Mouse (Mus musculus): ENCODE measurements at regions not wholly inside any gene's neighbourhood (a gene's known extent, or its start where the extent isn't known, plus 50 kb on each side); places are given as distances from the start of the nearest gene placed in this dataset.

GRCm38 (mm10) chr10:125798678-125799077 is 167.3 kb upstream of the Lrig3 start:
- no peak for ATAC-seq (ENCODE audit: insufficient number of reproducible peaks, insufficient read depth, low FRiP score, low TSS enrichment, low read depth)
- Histone ChIP-seq H3K9ac (peak overlapping the region; percentile 51; the same call in 1 of the 2 replicates), H3K4me3 (no peak overlapping the region), H3K9me3 (no peaks in the 10 kb centered on the region), H3K36me3 (no peaks in the 10 kb centered on the region), H3K4me2 (peak overlapping the region; percentile 34), H3K27ac (no peak overlapping the region), H3K4me1 (0 out of 2 replicates have a peak, but pooled peaks cover 5% of the 10 kb centered on the region), H3K27me3 (no peaks in the 10 kb centered on the region)
- WGBS, result 17% methylated on average over 13 of the region's 13 CpGs

- H3K9ac ChIP-seq, result no peak overlapping the region
- no peaks in the 10 kb centered on the region for H3K36me3 ChIP-seq
- no peak for ATAC-seq (ENCODE audit: insufficient number of reproducible peaks, insufficient read depth, low FRiP score, low TSS enrichment, low read depth)
- no peaks in the 10 kb centered on the region for H3K27me3 ChIP-seq
- no peak overlapping the region for H3K27ac ChIP-seq
- 78% methylated on average over 2 of the region's 2 CpGs for WGBS
- no peak overlapping the region for H3K4me3 ChIP-seq
- no peak overlapping the region for H3K4me2 ChIP-seq
- H3K9me3 ChIP-seq, result no peaks in the 10 kb centered on the region
- H3K4me1 ChIP-seq, result 0 out of 2 replicates have a peak, but pooled peaks cover 5% of the 10 kb centered on the region
Observed at GRCm38 (mm10) chr10:125800572-125801114, 165.3 kb upstream of the Lrig3 start.

- H3K9ac ChIP-seq, result no peak overlapping the region
- H3K27ac ChIP-seq, result no peak overlapping the region
- 62% methylated on average over 4 of the region's 4 CpGs for WGBS
- no peak overlapping the region for H3K4me3 ChIP-seq
- no peak overlapping the region for H3K4me2 ChIP-seq
- H3K9me3 ChIP-seq, result no peaks in the 10 kb centered on the region
- H3K4me1 ChIP-seq, result 0 out of 2 replicates have a peak, but pooled peaks cover 5% of the 10 kb centered on the region
- H3K36me3 ChIP-seq, result no peaks in the 10 kb centered on the region
- H3K27me3 ChIP-seq, result no peaks in the 10 kb centered on the region
- no peak for ATAC-seq (ENCODE audit: insufficient number of reproducible peaks, insufficient read depth, low FRiP score, low TSS enrichment, low read depth)
Observed at GRCm38 (mm10) chr10:125801450-125801849, 164.5 kb upstream of the Lrig3 start.

- ATAC-seq (ENCODE audit: insufficient number of reproducible peaks, insufficient read depth, low FRiP score, low TSS enrichment, low read depth), result no peak
Observed at GRCm38 (mm10) chr10:125802923-125803583, 162.9 kb upstream of the Lrig3 start.

GRCm38 (mm10) chr10:125809763-125810361 is 156.1 kb upstream of the Lrig3 start:
- Histone ChIP-seq H3K9me3 (no peaks in the 10 kb centered on the region), H3K4me1 (peaks cover 11% of the 10 kb centered on the region), H3K36me3 (no peaks in the 10 kb centered on the region), H3K9ac (no peak overlapping the region), H3K27ac (no peak overlapping the region), H3K27me3 (no peaks in the 10 kb centered on the region), H3K4me3 (no peak overlapping the region), H3K4me2 (no peak overlapping the region)
- ATAC-seq (ENCODE audit: insufficient number of reproducible peaks, insufficient read depth, low FRiP score, low TSS enrichment, low read depth), result 0 out of 2 replicates have a peak, but pooled peaks have one; percentile 48
- WGBS, result 35% methylated on average over 8 of the region's 8 CpGs

More at GRCm38 (mm10) chr10:125802923-125803583, 162.9 kb upstream of the Lrig3 start:
- Histone ChIP-seq H3K27ac (no peak overlapping the region), H3K4me1 (0 out of 2 replicates have a peak, but pooled peaks cover 5% of the 10 kb centered on the region), H3K4me3 (no peak overlapping the region), H3K36me3 (no peaks in the 10 kb centered on the region), H3K9ac (no peak overlapping the region), H3K9me3 (no peaks in the 10 kb centered on the region), H3K27me3 (no peaks in the 10 kb centered on the region), H3K4me2 (no peak overlapping the region)
- 89% methylated on average over 7 of the region's 7 CpGs for WGBS

- H3K9ac ChIP-seq, result no peak overlapping the region
- peaks cover 11% of the 10 kb centered on the region for H3K4me1 ChIP-seq
- H3K9me3 ChIP-seq, result no peaks in the 10 kb centered on the region
- no peak overlapping the region for H3K4me3 ChIP-seq
- H3K4me2 ChIP-seq, result no peak overlapping the region
- 16% methylated on average over 3 of the region's 3 CpGs for WGBS
- H3K36me3 ChIP-seq, result no peaks in the 10 kb centered on the region
- no peaks in the 10 kb centered on the region for H3K27me3 ChIP-seq
- ATAC-seq (ENCODE audit: insufficient number of reproducible peaks, insufficient read depth, low FRiP score, low TSS enrichment, low read depth), result no peak
- no peak overlapping the region for H3K27ac ChIP-seq
Observed at GRCm38 (mm10) chr10:125810590-125810989, 155.4 kb upstream of the Lrig3 start.

GRCm38 (mm10) chr10:125814191-125814887 is 151.6 kb upstream of the Lrig3 start:
- H3K27ac ChIP-seq, result no peak overlapping the region
- ATAC-seq (ENCODE audit: insufficient number of reproducible peaks, insufficient read depth, low FRiP score, low TSS enrichment, low read depth), result no peak
- WGBS, result 72% methylated on average over 7 of the region's 7 CpGs
- no peaks in the 10 kb centered on the region for H3K36me3 ChIP-seq
- H3K9ac ChIP-seq, result no peak overlapping the region
- H3K27me3 ChIP-seq, result no peaks in the 10 kb centered on the region
- peaks cover 8% of the 10 kb centered on the region for H3K4me1 ChIP-seq
- no peak overlapping the region for H3K4me3 ChIP-seq
- no peak overlapping the region for H3K4me2 ChIP-seq
- no peaks in the 10 kb centered on the region for H3K9me3 ChIP-seq

GRCm38 (mm10) chr10:125832134-125832533 is 133.8 kb upstream of the Lrig3 start:
- H3K9ac ChIP-seq, result no peak overlapping the region
- H3K27me3 ChIP-seq, result no peaks in the 10 kb centered on the region
- peaks cover 7% of the 10 kb centered on the region; the same call in 1 of the 2 replicates for H3K4me1 ChIP-seq
- 63% methylated on average over 5 of the region's 5 CpGs for WGBS
- no peak overlapping the region; the same call in 1 of the 2 replicates for H3K27ac ChIP-seq
- no peak overlapping the region for H3K4me2 ChIP-seq
- H3K4me3 ChIP-seq, result no peak overlapping the region
- H3K9me3 ChIP-seq, result no peaks in the 10 kb centered on the region
- no peak for ATAC-seq (ENCODE audit: insufficient number of reproducible peaks, insufficient read depth, low FRiP score, low TSS enrichment, low read depth)
- H3K36me3 ChIP-seq, result no peaks in the 10 kb centered on the region

DNA sequence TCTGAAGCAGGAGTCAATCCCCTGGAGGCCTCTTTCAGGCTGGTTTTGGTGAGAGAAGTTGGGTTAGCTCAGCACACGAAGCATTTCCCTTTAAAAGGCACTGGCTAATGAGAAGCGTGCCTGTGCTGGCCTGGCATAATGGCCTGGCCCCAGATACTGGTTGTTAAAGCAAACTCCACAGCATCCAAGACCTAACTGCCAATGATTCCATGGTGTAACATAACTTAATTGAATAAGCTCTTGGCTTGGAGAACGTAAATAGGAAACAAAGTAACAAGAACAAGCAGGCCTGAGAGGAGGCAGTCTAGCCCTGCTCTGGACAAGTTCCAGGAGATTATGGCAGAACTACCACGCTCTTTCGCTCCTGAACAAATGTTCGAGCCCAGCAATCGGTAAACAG is 133.2 kb upstream of the Lrig3 start:
- no peak overlapping the region for H3K27ac ChIP-seq
- 57% methylated on average over 7 of the region's 7 CpGs for WGBS
- no peak for ATAC-seq (ENCODE audit: insufficient number of reproducible peaks, insufficient read depth, low FRiP score, low TSS enrichment, low read depth)

DNA sequence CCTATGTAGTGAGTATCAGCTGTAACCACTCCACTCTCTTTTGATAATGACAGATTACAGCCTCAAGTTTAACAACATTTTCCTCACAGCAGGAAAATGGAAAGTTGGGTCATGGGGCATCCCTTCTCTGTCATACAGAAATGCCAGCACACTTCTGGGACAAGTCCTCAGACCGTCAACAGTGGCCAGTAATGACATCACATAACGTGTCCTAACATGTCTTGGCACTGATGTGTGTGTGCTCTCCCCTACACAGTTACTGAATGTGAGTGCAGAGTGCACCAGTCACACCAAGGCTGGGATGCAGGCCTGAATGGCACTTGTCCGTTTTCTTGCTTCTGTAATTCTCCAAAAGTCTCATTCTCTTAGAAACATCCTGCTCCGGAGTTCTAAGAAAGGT is 132.0 kb upstream of the Lrig3 start:
- Histone ChIP-seq H3K4me1 (peaks cover 16% of the 10 kb centered on the region), H3K9ac (no peak overlapping the region), H3K27ac (no peak overlapping the region), H3K9me3 (no peaks in the 10 kb centered on the region), H3K27me3 (no peaks in the 10 kb centered on the region), H3K4me2 (no peak overlapping the region), H3K36me3 (no peaks in the 10 kb centered on the region), H3K4me3 (no peak overlapping the region)
- ATAC-seq (ENCODE audit: insufficient number of reproducible peaks, insufficient read depth, low FRiP score, low TSS enrichment, low read depth), result no peak
- 83% methylated on average over 4 of the region's 4 CpGs for WGBS

More for the DNA sequence above, 133.2 kb upstream of the Lrig3 start:
- Histone ChIP-seq H3K36me3 (no peaks in the 10 kb centered on the region), H3K27me3 (no peaks in the 10 kb centered on the region), H3K4me3 (no peak overlapping the region), H3K4me1 (peaks cover 7% of the 10 kb centered on the region; the same call in 1 of the 2 replicates), H3K4me2 (no peak overlapping the region), H3K9ac (no peak overlapping the region), H3K9me3 (no peaks in the 10 kb centered on the region)

- H3K4me2 ChIP-seq, result no peak overlapping the region
- H3K36me3 ChIP-seq, result no peaks in the 10 kb centered on the region
- peaks cover 27% of the 10 kb centered on the region for H3K4me1 ChIP-seq
- 0 out of 2 replicates have a peak, but pooled peaks have one; percentile 48 for ATAC-seq (ENCODE audit: insufficient number of reproducible peaks, insufficient read depth, low FRiP score, low TSS enrichment, low read depth)
- no peaks in the 10 kb centered on the region for H3K9me3 ChIP-seq
- WGBS, result 58% methylated on average over 11 of the region's 11 CpGs
- H3K27ac ChIP-seq, result 0 out of 2 replicates have a peak overlapping the region, but pooled peaks have one; percentile 29
- H3K9ac ChIP-seq, result no peak overlapping the region
- H3K4me3 ChIP-seq, result no peak overlapping the region
- no peaks in the 10 kb centered on the region for H3K27me3 ChIP-seq
Observed at GRCm38 (mm10) chr10:125838982-125839381, 127.0 kb upstream of the Lrig3 start.
